Mouse (Mus musculus): ENCODE data around the gene Khdrbs1.
A peak's percentile ranks its signal among the peaks of the same experiment; 100 is the strongest.
"Not testable (repeated sequence)": the region's sequence is repeated elsewhere in the genome, so short reads cannot be mapped to it uniquely, and the experiment has no call there.

Khdrbs1 gene

DNA sequence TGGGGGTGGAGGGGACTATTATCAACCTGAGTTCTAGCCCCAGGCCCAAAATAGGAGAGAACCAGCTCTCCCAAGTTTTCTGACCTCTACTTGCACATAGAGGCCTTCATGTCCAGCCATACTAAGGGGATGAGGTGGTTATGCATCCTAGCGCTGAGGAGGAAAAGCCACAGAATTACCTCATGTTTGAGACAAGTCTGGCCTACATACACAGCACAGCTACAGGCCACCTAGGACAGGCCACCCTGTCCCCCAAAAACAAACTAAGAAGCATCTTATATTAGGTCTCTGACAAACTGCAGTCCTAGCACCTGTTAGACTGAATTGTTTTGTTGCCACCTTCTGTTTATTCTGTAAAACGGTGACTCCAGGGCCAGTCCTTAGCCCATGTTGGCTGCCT lies 1.4 kb upstream of the Khdrbs1 start:
- DNase-seq (ENCODE audit: low read depth, low spot score): no peak

DNA sequence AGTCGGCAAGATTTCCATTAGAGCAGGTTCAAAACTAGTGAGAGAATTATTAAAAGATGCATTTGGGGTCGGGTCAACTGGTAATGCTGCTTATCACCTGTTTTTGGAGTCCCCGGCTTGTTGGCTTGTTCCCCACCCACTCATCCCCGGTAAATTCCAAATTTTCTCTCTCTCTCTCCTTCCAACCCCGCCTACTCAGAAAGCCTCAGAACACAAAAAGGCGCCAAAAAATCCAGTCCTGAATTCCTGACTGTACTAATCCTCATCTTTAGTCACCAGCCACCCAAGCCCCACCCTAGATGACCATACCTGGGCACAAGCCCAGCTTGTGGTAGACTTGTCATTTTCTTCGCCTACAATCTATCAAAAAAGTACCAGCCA lies 897 bp upstream of the Khdrbs1 start:
- no peak for DNase-seq (ENCODE audit: low read depth, low spot score)

DNA sequence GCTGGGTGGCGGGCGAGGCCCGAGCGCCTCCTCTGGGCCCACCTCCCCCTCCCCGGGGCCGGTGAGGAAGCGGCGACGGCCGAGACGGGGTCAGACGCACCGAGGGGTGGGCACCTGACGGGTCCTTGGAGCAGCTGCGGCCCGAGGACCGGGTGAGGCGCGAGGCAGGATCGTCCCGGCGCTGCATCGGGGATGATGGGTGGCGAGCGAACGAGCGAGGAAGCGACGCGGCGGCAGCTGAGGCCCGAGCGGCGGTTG lies 200 bp downstream of the Khdrbs1 start:
- no peak for DNase-seq (ENCODE audit: low read depth, low spot score)

DNA sequence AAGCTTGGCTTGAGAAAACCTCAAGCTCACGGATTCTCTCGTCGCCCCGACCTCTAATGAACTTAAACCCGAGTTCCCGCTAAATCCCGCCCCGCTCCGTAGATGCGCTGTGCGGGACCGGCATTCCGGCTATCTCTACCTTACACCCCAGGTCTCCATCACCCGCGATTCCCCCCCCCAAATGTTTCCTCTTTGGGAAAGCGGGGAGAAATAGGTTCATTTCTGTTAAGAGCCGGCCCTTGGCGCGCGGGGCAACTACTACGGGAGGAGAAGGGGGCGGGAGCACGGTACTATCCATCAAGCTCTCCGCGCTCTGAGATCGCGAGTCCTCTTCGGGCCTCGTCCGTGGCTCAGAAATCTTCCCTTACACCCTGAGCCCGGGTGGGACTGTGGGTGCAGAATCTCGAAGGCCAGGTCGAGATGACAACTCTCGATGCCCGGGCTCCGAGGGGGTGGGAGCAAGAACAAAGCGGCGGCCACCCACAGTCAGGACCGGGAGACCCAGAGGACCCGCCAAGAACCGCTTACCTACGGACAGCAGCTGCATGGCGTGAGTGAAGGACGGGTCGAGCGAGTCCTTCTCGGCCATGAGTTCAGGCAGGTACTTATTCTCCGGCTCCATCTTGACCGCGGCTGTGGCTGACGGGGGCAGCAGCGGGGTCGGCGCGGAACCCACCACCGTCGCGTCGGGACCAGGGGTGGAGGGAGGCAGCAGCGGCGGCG lies 691 bp downstream of the Khdrbs1 start:
- DNase-seq (ENCODE audit: low read depth, low spot score): no peak

DNA sequence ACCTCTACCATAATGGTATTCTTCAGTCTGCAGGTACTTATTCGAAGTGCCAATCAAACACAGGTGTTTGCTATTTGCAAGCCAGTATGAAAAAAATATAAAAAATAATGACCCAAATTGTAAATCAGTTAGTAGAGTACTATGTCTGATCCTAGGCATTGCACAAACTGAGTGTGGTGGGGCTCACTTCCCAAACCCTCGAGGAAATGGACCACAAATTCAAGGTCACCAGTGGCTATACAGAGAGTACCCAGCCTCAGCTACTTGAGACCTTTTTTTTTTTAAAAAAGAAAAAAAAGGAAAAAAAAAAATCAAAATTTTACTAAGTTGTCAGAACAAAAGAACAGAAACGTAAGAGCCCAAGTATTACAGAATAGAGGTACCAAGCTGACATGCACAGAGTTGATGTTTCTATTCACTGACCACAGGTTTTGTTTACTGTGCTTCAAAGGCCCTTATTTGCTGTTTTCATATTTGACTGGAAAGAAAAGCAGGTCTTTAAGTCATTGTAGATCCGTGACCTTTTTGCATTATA lies 2.9 kb downstream of the Khdrbs1 start:
- DNase-seq (ENCODE audit: low read depth, low spot score): no peak

DNA sequence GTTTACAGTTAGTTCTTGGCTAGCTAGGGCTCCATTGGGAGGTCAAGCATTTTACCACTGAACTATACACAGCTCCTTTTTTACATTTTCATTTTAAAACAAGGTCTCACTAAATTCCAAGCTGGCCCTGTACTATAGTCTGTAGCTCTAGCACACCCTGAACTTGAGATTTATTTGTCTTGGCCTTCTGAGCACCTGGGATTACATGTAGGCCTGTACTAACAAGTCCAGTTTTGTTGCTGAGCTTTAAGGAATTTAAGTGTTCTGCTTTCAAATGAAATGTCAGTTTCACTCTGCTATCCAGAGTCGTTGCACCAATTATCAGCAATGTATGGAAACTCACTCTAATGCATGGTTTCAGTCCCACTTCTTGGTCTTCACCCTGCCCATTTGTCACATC lies 5.9 kb downstream of the Khdrbs1 start:
- DNase-seq (ENCODE audit: low read depth, low spot score): no peak

DNA sequence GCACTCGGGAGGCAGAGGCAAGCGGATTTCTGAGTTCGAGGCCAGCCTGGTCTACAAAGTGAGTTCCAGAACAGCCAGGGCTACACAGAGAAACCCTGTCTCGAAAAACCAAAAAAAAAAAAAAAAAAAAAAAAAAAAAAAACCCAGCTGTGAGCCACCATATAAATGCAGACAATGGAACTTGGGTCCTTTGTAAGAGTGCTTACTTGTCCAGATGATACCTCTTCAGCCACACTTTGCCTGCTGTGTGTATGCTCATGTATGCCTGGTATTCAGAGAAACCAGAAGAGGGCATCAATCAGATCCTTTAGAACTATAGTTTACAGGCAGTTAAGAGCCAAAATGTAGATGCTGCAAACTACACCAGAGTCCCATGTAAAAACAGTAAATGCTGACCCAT lies 6.6 kb downstream of the Khdrbs1 start:
- not testable (repeated sequence) for DNase-seq (ENCODE audit: low read depth, low spot score)

DNA sequence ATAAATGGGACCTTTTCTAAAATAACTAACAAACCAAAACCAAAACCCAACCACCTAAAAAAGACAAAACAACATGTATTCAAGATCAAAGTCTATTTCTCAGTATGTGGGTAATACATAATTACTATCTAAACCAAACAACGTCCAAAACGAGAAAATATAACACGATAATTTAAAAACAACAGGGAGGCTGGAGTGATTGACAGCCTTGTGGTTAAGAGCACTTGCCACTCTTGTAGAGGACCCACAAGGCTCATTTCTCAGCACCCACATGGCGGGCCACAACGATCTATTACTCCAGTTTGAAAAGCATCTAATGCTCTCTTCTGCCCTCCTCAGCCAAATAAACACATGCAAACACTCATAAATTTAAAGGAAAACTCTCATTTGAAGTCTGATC lies 10.7 kb downstream of the Khdrbs1 start:
- no peak for DNase-seq (ENCODE audit: low read depth, low spot score)

DNA sequence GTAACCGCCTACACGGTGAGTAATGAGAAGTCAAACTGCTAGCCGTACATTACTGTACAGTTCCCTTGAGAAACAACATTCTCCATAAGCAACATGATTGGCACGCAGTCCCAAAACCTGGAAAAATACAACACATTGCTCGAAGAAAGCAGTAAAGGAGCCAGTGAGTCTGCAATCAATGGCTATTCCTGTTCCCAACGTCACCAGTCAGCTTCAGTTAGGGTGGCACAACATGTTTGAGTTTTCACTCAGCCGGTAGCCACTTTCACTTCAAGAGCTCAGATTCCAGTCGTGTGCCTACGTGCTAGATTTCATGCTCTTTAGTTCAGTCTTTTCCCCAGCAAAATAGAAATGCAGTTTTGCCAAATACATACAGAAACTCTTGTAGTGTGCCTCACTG lies 25.8 kb downstream of the Khdrbs1 start:
- DNase-seq (ENCODE audit: low read depth, low spot score): no peak

DNA sequence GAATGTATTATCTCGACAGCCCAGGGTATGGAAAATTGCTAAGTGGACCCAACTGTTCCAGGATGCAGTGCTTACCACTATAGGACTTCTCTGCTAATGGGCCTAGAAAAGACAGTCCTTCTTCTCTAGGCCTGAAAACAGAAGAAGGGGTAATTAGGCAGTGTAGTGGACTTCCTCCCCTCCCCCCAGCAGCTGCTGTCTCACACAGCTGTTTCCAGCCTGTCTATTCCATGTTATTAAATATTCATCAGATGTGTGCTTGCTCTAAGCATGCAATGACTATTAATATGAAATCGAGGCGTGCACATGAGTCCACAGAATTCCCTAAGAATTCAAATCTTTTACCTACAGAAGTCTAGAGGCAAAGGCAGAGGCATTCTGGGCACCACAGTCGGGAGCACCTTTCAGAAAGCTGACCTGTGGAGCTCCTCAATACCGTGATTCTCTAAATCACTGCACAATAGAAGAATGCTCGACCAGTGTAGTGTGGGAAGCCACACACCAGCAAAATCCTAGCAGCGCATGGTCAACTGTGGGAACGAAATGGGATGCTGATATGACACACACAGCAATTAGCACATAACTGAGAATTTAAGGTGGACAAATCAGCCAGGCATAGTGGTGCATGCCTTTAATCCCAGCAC lies 32.5 kb downstream of the Khdrbs1 start:
- no peak for DNase-seq (ENCODE audit: low read depth, low spot score)

DNA sequence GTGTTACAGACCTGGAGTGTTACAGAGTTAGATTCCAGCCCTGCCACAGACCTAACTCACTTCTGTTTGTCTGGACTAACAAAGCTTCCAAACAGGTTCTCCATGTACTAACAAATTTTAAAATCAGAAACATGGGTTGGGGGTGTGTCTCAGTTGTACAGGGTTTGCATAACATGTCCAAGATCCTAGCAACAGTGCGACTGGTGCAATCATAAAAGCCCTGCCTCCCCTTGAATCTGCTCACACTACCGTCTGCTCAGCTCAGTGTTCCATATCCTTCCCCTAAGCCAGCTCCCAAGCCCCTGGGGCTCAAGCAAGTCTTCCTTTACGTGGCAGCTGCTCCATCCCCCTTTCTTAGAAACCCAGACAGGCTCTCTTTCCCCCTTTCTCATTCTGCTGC lies 35.4 kb downstream of the Khdrbs1 start:
- no peak for DNase-seq (ENCODE audit: low read depth, low spot score)

DNA sequence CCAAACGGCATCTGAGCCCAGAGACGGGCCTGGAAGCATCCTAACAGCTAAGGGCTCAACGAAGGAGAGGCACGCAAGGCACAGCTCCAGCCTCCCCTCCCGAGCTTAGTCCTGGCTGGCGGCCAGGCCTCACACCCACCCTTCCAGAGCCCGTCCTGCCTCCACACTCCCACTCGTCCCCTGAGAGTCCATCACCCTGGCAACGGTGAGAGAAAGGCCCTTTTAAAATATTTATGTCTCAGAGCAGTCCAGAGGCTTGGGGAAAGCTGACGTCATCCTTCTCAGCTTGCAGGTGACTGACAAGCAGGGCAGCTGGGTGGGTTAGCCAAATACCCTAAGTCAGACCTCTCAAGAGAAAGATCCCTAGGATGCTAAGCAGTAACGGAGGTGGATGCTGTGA lies 39.6 kb downstream of the Khdrbs1 start:
- no peak for DNase-seq (ENCODE audit: low read depth, low spot score)

DNA sequence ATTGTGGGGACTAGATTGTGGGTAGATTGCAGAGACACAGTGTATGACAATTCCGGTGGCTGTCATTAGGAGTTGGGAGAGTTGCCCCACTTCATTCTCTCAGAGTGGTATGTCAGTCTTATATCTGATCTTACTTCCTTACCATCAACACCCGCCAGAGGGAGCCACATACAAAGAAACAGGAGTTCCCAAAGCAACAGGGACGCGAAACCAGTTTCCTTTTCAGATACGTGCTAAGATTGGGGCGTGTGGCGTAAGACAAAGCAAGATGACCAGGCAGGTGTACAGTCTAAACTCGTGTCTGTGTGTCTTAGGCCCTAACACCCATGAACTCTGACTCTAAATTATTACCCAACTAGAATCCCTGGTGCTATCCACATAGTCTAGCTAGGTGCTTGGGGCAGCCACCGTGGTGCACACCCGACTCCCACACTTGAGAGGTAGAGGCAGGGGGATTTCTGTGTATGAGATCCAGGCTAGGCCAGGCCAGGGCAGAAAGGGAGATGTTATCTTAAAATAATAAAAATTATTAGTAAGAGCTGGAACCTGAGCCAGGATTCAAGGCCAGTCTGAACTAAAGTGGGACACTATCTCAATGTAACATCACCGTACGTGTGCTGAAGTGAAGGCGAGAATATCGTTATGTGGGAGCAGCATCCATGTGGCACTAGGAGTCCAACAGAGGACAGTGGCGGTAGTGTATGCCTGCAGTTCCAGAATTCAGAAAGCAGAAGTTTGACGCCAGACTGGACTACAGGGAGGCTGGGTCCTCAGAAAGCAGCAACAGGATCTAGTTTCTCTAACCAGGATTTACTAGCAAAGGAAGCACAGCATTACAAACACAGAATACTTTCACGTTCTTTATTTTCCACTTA lies 40.4 kb downstream of the Khdrbs1 start:
- peak; percentile 63 for DNase-seq (ENCODE audit: low read depth, low spot score)

DNA sequence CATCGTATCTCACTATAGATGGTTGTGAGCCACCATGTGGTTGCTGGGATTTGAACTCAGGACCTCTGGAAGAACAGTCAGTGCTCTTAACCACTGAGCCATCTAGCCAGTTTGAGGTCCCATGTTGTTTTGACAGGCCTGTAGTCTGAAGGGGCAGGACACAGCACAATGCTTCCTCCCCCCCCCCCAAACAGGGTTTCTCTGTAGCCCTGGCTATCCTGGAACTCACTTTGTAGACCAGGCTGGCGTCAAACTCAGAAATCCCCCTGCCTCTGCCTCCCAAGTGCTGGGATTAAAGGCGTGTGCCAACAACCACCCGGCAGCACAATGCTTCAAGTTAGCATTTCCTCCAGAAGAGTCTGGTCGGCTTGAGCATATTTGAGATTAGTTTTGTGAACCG lies 41.4 kb downstream of the Khdrbs1 start:
- not testable (repeated sequence) for DNase-seq (ENCODE audit: low read depth, low spot score)

DNA sequence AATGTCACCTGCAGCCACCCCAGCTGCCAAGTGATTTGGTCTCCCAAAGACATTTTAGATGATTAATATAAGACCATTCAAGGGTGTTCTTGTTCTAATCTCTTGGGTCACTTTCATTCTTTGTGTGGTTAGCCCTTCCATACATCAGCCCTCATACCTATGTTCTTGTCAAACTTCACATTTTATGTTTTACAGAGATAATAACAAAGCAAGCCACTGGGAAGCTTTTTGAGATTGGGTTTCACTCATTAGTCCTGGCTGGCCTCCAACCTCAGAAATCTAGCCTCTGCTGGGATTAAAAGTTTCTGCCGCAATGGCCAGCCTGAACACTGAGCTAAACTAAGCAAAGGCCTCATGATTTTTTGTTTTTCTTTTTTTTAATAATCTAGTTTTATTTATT lies 41.9 kb downstream of the Khdrbs1 start:
- no peak for DNase-seq (ENCODE audit: low read depth, low spot score)

DNA sequence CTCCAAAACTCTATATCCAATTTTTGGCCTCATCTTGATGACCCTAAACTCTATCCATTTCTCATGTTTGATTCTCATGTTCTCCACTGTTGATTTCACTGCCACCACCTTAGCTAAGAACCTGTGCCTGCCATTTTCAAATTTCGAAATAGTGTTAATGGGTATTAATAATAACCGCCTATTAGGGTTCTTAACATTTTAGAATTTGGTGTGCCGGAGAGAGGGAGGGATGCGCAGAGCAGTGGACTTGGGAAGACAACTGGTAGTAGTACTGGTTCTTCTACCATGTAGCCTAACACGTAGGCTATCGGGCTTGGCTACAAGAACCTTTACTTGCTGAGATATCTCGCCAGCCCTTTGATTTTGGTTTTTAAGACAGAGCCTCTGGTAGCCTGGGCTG lies 44.9 kb downstream of the Khdrbs1 start:
- DNase-seq (ENCODE audit: low read depth, low spot score): no peak

DNA sequence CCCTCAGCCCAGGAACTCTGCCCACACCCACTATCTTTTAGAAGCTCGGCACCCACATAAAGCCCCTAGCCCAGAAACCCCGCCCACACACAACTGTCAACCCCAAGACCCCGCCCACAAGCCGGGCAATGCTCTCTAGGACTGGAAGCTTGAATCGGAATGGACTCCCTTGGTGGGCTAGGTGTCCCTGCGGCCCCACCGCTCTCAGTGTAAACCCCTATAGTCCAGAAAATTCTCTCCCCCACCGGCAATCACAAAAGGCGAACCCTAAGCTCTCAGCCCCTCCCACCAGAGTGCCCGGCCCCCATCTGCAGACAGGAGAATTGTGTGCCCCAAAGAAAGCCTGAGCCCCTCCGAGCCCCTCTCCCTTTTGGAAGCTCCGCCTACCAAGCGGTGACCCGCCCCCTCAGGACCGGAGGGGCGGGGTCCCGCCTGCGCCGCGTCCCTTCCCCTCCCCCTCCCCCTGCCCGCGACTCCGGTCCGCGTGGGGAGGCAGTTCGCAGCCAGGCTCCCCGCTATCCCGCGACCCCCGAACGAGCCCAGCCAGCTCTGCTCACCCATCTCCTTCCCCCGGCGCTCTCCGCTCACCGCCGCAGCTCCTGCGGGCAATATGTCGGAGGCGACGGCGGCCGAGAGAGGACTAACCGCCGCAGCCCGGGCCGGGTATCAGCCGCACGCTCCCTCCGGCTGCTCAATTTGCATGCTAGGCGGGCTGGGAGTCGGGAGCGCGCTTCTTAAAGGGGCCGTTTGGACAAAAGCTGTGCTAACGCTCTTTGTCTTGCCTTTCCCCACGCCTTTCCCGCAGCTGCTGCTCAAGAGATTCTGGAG lies 45.7 kb downstream of the Khdrbs1 start, which contains the start of gene Tmem39b:
Gene Tmem39b, minus strand, starts transcription at position 681 of the 828 bp plus-strand sequence.
- DNase-seq (ENCODE audit: low read depth, low spot score): peak; percentile 79

DNA sequence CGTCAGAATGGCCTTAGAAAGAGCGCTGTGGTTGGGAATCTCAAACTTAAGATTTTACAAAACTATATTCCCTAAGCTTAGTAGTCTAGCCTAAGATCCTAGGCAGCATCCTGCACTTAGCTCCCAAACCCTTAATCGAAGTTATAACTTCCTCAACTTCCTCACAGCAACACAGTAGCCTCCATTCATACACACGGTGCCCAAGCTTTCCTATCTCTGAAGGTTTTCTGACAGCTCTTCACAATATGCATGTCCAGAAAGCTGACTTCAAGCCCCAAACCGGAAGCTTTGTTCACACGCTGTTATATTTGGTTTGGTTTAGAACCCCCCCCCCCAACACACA lies 46.3 kb downstream of the Khdrbs1 start:
- no peak for DNase-seq (ENCODE audit: low read depth, low spot score)

DNA sequence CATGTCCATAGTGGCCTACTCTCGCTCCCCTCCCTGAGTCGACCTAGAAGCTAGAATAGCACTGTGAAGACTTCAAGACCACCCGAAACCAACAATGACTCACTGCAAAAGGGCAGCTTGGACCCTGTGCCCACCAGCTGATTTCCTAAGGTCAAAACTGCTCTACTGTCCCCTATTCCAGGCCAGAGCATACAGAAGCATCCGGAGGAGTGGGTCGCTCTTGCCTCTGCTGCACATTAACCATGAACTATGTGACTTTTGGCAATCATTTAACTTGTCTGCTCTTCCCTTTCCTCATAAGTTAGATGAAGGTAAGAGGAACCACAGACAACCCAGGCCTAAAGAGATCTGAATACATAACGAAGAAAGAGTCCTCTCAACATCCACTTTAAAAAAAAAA lies 57.6 kb downstream of the Khdrbs1 start:
- no peak for DNase-seq (ENCODE audit: low read depth, low spot score)

DNA sequence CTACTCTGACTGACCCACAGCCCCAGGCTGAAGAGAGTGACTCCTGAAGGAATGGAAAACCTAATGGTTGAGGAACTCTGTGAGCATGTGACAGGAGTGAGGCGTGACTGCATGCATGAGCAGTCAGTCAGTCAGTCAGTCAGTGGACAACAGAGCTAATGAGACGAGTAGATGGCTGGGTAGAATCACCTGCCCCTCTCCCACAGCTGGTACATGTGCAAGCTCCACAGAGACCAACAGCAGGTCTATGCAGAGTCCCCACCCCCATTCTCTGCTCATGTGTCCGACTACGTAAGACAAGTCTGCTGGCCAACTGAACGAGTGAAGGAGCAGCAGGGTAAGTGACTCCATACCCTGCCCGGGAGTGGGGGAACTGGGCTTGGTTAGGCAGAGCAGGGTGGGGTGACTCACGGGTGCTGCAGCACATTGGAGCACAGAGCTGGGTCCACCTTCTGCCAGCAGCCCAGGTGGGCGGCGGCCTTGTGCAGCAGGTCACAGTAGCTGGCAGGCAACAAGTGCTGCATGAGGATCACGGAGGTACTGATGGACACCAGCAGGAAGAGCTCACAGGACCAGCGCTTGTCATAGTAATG lies 58.1 kb downstream of the Khdrbs1 start:
- no peak for DNase-seq (ENCODE audit: low read depth, low spot score)

DNA sequence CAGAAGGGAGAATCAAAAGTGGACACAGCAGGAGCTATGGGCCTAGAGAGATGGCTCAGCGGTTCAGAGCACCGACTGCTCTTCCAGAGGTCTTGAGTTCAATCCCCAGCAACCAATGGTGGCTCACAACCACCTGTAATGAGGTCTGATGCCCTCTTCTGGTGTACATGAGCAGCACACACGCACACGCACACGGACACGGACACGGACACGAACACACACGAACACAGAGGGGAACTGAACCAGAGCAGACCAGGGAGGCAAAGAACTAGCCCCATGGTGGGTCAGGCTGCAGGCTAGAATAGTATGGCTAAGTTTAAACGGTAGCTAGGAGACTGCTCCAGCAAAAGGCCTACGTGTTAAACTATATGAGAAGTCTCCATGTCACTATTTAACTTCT lies 60.3 kb downstream of the Khdrbs1 start:
- no peak for DNase-seq (ENCODE audit: low read depth, low spot score)

All from retina, adult 2 months (tissue).